Mouse (Mus musculus) kidney, adult 9 months (tissue): ENCODE measurements around the gene Trak1.
"Not testable (repeated sequence)": the region's sequence is repeated elsewhere in the genome, so short reads cannot be mapped to it uniquely, and the experiment has no call there.

Source experiments
- DNase-seq: peaks from one replicate; pipeline ENCODE4 v3.0.0; 2022

The Trak1 gene

GRCm38 (mm10) chr9:121321118-121321517, 23.8 kb downstream of the Trak1 start:
- DNase-seq, result no peak

- DNase-seq, result no peak
Observed at GRCm38 (mm10) chr9:121322034-121322433, 24.7 kb downstream of the Trak1 start.

DNA sequence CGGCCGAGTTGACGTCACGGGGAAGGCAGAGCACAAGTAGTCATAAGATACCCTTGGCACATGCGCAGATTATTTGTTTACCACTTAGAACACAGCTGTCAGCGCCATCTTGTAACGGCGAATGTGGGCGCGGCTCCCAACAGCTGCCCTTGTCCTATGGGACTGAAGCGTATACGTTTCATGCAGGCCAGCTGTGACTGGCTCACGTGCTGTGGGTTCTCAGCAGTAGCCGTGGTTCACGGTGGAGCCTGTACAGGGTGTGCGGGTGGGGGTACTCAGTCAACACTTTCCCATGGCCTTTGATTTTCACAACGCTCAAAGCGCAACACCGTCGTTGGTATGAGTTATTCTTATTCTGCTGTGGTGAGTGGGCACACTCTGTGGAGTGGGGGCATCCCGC, 31.0 kb downstream of the Trak1 start:
- not testable (repeated sequence) for DNase-seq

DNA sequence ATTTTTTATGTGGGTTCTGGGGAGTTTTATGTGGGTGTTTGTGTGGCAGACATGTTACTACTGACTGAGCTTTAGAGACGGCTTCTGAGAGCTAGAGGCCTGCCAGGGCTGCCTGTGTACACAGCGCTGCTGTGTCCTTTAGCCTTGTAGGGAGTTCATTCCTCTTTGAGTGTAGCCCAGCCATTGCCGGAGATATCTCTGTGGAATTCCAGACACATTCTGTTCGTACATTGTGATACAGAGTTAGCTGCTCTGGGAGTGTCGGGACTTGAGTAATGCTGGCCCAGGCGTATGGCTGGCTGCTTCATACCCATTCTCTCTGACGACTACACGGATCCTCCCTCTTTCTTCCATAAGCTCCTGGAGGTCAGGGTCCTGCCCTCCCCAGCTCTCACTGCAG, 31.9 kb downstream of the Trak1 start:
- no peak for DNase-seq

- no peak for DNase-seq
Observed at GRCm38 (mm10) chr9:121330065-121330464, 32.8 kb downstream of the Trak1 start.

DNA sequence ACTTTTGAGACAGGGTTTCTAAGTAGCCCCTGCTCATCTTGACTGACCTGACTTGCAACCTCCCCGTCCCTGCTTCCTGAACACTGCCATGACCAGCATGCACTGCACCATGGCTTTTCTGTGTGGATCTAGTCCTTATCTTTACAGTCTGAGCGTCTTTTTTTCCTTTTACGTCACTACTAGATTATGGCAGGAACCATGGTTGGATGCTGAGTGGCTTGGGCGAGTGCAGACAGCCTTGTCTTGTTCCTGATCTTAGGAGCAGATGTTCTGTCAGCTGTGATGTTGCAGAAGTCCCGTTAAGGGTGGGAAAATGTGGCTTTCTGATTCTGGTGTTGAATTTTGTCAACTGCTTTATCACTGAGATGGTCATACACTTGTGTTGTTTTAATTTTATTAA, 34.1 kb downstream of the Trak1 start:
- no peak for DNase-seq

DNA sequence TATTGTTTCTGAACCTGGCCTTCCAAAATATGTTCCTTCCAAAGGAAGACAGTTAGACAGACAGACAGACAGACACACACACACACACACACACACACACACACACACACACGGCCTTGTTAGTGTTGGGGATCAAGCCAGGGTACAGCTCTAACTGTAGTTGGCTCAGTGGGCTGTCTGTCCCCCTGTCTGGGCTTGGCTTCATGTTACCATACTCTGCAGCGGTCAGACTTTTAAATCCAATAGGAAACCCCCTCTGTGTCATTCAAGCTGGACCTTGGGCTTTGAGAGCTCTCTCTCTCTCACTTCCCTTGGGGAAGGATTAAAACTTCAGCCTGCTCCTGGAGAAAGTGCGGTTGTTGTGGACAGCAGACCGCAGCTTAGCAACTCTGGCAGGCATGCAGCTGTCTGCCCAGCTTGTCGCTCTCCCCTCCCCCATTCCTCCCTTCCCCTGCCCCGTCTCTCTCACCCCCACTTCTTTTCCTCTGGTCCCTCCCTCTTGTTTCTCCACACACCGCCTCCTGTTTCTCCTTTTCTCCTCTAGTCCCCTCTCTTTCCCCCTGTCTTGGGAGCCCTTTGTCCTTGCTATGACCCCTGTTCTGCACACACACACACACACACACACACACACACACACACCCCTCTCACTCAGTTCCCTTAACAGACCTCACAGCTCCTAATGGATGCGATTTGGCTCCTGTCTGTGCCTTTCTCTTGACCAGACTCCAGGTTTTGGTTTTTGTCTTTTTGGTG, 34.8 kb downstream of the Trak1 start:
- no peak for DNase-seq

DNA sequence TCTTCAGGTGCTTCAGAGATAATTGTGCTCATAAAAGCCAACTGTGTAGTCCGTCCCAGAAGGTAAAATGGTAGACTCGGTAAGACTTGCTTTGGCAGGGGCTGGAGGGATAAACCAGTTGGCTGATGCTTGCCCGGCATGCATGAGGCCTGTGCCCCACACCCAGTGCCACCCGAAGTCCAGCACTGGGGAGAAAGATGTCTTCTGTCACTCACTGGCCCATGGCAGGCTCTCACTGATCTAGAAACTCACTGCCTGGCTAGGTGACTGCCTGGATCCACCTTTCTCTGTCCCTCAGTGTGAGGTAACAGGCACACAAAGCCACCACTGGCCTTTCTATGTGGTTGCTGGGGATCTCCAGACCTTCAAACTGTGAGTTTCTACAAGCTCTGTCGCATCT, 36.3 kb downstream of the Trak1 start:
- no peak for DNase-seq

DNA sequence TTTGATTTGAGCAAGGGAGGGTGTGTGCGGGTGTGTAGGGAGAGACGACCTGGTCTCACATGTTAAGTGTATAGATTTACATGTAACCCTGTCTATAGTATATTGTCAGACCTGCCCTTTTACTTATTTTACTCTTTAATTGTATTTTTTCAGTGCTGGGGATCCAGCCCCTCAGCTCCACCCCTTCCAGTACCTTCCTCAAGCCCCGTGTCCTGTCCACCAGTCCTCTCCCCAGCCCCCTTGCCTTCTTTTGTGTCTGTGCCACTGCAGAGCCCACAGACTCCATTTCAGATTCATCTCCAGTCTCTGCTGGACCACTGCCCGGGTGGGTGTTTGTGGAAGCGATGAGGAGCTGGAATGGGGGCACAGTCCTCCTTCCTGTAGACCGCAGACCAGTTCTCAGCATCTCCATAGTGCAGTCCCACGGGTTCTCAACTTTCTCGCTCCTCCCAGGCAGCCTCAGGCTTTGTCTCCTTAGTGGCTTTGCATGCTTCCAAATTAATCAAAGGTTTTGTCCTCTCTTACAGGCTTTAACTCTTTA, 37.1 kb downstream of the Trak1 start:
- DNase-seq, result no peak

- peak; percentile 68 for DNase-seq
Observed at GRCm38 (mm10) chr9:121335568-121335967, 38.3 kb downstream of the Trak1 start.

DNA sequence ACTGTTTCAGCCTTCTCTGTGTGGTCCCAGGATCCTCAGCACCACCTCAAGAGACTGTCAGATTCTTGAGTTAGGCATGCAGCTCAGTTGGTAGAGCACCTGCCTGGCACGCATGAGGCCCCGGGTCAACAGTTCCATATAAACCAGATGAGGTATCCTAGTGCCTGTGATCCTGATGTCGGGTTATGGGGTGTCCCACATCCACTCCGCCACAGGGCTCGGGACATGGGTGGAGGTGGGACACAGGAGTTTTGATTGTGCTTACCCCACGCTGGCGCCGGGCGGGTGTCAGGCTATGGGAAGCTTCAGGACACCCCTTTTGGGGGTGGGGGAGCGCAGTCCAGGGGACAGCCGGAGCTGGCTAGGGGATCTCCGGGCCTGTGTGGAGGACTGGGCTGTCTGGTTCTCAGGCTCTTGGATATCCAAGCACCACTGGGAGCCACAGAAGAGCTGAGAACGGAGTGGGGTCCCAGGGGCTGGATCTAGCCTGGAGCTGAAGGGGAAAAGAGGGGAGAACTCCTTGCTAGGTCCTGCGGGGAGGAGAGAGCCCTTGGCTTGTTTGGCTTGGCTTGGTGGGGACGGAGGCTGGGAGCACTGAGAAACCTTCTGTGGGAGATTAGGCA, 39.1 kb downstream of the Trak1 start:
- no peak for DNase-seq

GRCm38 (mm10) chr9:121337216-121337937, 40.1 kb downstream of the Trak1 start:
- no peak for DNase-seq

DNA sequence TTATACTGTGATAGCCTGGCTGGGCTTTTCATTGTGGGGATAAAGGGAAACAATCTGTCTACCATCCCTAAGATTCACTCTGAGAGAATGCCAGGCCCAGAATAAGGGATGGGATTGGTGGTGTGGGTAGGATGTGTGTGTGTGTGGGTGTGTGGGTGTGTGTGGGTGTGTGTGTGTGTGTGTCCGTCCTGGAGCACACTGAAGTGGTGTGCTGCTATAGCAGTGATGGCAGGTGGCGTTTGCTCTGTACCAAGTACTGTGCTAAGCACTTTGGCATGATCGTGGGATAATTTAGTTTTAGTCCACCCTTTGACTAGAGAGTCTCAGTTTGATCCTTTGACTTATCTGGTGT, 40.6 kb downstream of the Trak1 start:
- DNase-seq, result no peak

GRCm38 (mm10) chr9:121341832-121342231, 44.5 kb downstream of the Trak1 start:
- no peak for DNase-seq

DNA sequence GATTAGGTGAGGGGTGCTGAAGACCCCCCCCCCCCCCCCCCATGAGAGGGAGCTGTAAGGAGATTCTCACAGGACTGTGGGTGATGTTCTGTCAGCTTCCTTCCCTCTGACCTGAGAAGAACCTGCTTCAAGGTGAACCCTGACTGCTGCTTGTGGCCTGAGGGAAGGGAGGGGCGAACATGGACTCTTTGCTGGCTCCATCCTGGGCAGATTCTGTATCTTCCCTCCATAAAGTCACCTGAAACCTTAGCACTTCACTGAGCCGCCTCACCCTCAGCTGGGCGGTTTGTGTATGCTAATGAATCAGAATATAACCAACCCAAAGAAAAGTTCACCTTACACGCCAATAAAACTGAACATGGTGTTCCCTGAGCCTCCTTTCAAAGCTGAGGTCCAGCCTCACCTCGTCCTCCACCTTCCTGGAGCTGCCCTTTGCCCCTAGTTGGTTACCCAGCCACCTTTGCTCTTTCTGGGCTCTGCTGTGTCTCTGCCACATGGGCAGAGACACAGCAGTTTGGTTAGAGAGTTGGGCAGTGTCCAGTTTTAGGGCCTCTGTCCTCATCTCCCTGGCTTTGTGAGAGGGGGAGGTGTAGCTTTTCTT, 45.3 kb downstream of the Trak1 start:
- DNase-seq, result peak; percentile 91

- DNase-seq, result peak; percentile 70
Observed at GRCm38 (mm10) chr9:121343122-121343876, 46.0 kb downstream of the Trak1 start.

DNA sequence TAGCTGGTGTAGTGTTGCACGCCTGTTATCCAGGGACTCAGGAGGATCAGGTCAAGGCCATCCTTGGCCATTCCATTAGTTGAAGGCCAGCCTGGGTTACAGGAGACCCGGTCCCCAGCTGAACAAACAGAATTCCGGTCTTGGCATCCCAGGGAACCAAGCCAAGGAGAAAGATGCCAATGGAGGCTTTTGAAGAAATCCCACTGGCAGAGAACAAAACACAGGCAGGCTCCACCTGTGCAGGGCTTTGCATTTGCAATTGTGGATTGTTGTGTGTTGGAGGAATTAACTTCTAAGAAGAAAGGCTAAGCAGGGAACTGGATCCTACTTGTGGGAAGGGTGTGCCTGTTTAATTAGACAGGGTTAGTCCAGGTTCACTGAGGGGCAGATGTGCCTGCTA, 47.0 kb downstream of the Trak1 start:
- DNase-seq, result no peak

DNA sequence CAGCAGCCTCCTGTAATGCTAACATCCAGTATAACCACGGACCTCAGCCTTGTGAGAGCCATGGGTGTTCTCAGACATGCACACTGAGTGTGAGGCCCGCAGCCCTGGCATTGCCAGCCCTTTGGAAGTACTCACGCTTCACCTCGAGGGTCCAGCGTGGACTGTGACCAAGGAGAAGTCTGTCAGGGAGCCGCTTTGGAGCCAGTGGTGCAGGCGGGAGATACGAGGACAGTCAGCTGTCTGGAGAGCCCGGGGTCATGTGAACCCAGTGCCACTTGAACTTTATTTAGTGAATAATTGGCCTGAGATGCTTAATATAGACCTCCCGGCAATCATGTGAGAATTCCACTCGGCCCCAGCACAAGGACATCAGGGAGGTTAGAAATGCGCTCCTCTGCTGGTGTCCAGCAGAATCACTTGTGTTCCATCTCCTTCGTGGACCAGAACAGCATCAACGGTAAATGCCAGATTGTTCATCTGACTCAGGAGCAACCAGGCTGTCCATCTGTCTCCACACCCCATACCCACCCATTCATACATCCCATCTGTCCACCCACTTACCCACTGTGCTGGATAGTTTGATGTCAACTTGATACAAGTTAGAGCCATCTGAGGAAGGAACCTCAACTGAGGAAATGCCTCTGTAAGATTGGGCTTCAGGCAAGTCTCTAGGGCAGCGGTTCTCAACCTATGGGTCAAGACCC, 48.3 kb downstream of the Trak1 start:
- DNase-seq, result peak; percentile 93

DNA sequence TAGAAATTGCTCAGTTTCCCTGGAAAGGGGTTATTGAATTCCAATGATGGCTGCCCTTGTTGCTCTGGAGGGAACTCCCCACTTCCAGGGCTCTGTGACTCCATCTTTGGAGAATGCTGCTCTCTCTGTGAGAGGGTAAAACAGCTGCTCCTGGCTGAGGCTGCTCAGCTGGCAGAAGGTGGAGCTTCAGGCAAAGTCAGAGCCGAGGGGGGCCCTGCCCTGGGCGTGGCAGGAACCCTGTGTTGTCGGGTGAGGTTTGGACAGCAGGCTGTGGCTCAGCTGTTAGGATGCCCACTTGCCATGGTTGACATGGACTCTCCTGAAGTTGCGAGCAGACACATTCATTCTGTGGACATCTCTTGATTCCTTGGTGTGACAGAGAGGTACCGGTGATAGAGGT, 49.3 kb downstream of the Trak1 start:
- DNase-seq, result no peak

- DNase-seq, result peak; percentile 60
Observed at GRCm38 (mm10) chr9:121347981-121348380, 50.7 kb downstream of the Trak1 start.

DNA sequence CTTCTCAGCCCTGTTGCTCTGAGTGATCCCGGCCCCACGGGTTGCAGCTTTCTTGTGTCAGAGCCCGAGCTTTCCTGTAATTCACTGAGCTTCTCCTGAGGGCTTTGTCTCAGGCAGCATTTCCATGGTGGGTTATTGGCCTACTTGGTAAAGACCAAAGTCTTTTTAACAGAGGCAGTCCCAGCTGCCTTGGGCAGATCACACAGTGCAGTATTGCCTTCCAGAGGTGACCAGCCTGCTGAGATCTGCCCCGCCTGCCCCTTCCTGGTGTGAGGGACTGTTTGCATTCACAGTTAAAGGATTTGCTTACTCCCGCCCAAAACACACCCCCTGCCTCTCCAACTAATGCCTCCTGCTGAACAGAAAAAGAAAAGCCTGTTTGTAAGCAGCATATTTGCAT, 51.2 kb downstream of the Trak1 start:
- peak; percentile 60 for DNase-seq

DNA sequence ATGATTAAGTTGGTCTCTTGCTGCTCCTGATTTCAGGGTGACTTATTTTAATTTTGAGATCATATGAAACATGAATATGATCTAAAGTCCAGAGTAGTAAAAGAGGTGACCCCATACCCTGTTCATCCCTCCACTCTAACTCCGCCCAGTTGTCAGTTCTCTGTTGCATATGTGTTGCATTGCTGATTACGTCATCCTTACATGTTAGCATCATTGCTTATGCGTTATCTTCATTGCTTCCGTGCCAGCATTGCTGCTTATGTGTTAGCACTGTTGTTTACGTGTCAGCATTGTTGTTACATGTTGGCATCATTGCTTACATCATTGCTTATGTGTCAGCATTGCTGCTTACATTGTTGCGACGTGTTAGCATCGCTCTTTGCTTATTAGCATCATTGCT, 51.8 kb downstream of the Trak1 start:
- DNase-seq, result no peak
